Mouse (Mus musculus) T-helper 17 cell (primary cell): ENCODE measurements at regions not wholly inside any gene's neighbourhood (a gene's known extent, or its start where the extent isn't known, plus 50 kb on each side); places are given as distances from the start of the nearest gene placed in this dataset.

Experiments
- in situ Hi-C, 2 experiments: fragments of 300-600 bp; cut with MboI, MseI; formaldehyde crosslinking; loops; 1 replicate in 1 of 2; 2 replicates in 1 of 2; pipeline ENCODE4 v1.15.1; 2025; ENCODE audit warnings: high pct_unique_total_duplicates in 2 of 2

DNA sequence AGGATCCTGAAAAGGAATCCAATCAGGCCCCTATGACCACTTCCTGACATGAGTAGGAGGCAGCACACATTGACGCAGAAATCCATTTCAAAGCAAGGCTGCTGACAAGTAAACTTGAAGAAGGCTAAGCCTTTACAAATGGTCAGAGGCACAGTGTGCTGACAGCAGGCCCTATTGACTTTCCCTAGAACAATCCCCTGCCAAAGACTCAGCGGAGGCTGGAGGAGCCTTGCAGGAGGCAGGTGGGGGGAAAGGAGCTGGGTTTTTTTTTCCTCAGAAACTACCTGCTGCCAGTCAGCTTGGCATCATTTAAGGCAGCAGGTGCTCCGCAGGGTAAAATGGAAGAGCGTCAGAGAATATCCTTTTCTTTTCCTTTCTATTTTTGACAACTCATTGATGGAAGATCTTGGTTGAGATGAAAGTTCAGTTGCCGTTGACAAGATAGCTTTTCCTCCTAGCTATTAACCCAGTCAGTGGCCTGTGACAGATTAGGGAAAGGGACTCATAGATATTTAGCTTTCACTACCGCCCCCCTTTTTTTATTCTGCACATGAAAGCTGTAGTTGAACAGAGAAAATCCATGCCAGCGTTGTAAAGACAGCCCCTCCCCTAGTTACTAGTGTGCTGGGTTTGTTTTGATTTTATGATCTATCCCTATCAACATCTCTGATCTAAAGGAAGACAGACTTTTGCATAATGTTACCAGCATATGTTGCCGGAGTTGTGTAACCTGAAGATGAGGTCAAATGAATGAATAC lies 210.6 kb downstream of the Csnka2ip start:
- in situ Hi-C loops: no loop called here

DNA sequence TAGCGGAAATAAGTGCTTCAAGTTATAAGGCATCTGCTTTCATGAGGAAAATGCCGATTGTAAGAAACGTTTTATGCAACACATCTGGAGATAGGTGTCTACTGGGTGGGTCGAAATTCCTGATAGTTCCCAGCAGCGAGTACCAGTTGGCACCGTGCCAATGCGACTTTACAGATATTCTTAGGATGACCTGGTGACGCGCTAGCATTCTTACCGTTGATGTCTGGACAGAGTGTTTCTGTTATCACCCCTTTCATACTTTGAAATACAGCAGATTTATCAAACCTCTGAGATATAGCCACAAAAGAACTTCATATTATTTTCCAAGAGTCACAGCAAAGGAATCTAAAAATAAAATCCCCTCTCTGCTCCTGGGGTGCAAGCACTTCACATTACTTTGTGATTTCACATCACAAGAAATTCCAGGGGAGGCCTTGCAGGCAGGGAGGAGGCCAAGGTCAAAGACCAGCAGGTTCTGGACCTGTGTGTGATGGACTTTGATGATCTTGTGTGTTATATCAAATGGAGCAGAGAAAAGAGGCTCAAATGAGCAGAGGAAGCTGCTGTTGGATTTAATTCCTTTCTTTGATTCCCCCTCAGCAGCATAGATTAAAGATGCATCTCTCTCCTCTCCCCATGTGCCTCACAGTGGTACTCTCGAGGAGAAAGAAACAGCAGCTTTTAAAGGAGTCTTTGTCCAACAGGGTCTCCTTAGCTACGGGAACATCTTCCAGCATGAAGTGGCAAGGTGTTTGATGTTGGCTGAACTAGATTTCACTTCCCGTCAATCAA lies 233.4 kb downstream of the Csnka2ip start:
- in situ Hi-C loops: no loop called here

DNA sequence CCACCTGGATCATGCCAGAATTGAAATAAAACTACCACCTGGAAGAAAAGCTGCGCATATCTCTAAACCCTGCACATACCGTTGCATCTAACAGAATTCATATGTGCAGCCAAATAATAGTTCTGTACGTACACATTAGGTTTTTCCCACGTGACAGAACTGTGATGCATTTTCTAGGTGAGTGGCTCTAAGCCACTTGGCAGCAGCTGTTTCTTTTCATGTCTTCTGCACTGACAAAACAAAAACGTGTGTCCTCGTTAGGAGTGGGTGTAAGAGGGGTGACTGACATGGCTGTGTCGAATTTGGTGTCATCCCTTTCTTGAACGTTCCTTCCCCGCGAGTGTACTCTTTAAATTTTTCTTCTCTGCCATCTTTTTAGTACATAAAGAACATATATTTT lies 254.3 kb downstream of the Csnka2ip start:
- in situ Hi-C loops: loop anchor here in 1 of 2 experiments (10.0 kb wide), 1 partner anchor 977 kb away; no protein-coding TSS in a partner anchor

DNA sequence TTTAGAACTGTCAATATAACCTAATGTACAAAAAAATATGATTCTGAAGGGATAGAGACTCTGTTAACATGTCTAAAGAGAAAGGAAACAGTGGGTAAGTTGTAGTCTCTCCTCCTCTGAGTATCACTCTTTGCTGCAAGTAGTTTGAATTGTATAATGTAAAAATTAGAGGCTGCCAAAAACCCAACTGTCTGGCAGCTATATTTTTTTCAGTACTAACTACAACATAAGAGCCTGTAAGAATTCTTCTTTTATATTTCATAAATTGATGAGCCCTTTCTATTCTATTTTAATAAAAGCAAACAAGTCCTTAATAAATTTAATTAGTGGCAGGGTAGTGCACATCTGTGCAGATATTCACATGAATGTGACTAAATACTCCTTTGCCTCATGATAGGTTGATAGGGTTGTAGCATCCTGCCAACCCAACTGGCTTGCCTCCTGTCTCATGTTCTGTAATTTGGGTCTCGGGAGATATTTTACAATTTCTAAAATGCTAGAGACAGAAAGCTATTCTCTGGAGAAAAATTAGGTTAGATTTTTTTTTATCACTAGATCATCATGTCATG lies 269.2 kb downstream of the Csnka2ip start:
- in situ Hi-C loops: no loop called here

DNA sequence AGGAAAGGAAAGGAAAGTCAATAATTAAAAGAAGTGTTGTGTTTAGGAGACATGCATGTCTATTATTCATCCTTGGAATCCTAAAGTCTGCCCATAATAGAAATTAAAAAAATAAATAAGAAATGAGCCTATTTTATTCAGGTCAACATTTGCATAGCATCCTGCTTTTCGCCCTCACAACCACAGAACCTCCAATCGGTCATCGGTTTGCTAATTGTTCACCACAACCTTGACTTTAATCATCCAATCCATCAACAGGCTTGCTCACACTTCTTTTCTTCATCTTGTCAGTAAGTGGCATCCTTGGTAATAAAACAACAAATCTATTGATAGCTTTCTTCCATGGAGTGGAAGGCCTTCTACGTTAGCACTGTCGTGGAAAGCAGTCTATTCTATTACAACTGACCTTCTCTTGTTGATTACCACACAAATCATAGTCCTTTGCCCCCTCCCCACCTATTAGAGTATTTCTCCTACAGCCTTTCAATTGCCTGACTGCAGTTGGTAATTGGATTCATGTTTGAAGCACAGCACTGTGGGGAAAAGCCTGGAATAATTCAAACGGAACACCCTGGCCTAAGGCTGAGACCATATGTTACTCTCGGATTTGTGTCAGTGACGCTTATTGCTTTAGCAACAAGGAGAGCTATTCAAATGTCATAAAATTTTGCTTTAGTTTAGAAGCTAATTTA lies 269.9 kb downstream of the Csnka2ip start:
- in situ Hi-C loops: no loop called here

DNA sequence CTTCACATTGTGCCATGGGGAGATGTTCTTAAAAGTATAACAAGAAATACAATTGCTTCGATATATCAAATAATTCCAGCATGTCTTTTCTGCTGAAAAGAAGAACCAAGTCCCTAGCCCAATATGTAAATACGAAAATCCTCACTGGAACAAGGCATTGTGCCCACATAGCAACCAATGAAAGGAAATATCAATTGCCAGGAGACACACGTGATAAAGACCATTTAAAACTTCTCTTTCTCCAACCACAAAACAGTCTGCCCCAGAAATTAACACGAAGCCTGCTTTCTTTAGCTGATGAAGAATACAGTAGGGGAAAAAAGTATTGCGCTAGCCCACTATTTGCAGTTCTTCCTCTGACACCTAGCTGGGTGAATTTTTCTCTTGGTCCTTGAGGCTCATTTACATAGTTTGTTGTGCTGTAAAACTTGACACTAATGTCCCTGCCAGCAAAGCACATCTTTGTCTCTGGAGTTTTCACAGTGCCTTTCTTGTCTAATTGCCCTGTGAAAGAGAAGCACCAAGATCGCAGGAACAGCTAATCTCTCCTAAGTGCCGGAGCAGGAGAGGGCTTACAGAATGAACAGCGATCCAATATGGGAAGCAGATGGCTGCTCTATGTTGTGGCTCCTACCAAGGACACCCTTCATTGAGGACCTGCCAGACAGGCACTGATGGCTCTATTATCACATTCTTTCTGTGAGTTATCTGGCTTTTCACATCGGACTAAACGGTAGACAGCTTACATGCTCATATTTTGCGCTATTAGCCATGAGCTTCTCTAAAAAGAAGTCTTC lies 272.7 kb downstream of the Csnka2ip start:
- in situ Hi-C loops: no loop called here

DNA sequence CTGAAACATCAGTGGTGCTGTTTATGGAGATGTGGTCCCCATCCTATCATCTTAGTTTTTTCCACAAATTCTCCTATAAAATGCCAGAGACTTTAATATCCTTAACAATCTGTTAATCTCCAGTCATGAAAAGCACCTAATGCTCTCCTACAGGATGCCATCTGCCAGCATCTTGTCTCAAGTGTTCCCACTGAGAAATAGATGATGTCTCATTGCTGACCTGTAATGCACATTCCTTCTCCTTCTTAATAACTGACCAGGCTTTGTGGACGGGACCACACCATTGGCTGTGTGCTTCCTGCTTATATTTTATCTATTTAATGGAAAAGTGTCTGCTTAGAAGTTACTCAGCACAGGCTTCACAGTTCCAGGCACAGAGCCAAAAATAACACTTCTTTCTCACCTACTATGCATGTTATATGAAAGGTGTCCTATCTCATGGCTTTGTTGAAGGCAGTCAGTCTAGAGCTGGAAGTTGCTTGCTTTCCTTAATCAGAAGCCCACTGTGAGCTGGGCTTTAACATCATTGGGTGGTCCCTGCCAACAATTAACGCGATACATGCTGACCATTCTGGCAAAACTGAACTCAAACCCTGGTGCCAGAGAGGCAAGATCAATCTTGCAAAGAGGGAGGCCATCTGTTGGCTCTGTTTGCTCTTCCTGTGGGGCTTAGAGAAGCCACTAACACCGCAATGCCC lies 283.3 kb downstream of the Csnka2ip start:
- in situ Hi-C loops: no loop called here

DNA sequence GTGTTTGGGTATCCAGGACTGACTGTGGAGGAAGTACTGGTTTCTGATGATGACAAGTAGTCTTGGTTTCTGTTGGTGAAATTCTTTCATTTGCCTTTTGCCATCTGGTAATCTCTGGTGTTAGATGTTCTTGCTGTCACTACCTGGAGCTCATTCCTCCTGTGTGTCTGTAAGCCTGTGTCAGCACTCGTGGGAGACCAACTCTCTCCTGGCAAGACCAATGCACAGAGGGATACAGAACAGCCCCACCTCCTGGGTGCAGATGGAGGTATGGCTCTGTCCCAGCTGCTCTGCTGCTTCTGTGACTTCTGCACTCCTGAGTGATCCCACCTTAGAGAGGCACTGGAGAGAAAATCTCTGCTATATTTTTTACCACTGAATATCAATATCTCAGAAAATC lies 285.4 kb downstream of the Csnka2ip start:
- in situ Hi-C loops: no loop called here

DNA sequence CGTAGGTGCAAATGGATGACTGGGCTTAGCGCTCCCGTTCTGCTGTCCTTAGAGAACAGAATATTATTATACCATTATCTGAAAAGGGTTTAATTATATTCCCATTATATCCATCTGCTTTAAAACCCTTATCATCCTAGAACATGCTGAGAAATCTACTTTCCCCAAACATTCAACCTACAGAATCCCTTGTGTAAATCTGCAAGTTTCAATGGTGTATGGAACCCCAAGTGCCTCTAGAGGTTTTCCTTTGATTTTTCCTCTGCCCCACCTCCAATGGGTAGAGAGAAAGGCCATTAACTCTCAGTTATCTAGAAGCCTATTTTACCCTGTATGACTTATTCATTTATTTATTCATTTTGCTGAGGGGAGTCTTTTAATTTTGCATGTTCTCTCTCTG lies 308.7 kb downstream of the Csnka2ip start:
- in situ Hi-C loops: no loop called here

DNA sequence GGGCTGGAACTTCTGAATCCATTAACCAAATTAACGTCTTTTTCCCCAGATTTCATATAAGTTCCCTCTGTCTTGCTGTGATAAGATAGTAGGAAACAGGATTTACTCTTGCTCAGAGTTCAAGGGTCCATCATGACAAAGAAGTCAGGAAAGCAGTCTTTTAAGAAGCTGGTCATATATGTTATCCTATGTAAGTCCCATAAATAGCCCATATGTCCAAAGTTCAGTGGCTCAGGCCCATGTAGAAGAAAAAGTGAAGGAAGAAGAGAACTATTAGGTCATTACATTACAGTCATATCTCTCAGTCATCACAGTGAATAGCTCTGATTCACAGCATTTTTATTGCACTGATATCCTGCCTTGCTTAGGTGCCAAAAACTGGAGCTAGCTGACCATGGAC lies 316.9 kb downstream of the Csnka2ip start:
- in situ Hi-C loops: no loop called here

DNA sequence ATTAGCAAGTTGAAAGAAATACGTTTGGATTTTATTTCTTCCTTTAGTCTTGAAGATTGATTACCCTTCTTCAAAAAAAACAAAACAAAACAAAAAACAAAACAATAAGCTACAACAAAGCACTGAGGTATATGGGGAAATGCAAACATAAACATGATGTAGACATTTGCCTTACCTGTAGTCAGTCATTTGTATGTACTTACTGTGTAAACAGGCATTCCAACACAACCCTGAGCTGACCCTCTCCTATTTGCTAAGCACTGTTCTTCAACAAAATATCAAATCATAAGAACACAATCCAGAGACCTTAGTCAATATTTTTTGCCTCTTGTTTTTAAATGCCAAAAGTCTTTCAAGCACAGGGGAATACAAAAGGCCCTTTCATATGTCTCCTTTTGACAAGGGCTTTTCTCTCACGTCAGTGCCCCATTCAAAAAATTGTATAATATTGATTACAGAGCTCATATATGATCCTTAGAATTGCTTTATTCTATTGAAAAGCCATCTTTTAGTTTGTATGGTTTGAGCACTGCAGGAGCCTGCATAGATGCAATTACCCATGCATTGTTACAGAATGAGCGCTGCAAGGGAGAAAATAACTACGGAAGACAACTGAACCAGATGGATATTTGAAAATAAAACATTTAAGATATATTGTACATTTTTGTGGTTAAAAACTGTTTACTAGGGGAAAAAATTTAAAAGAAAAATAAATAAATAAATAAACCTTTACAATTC lies 326.2 kb downstream of the Csnka2ip start:
- in situ Hi-C loops: no loop called here

DNA sequence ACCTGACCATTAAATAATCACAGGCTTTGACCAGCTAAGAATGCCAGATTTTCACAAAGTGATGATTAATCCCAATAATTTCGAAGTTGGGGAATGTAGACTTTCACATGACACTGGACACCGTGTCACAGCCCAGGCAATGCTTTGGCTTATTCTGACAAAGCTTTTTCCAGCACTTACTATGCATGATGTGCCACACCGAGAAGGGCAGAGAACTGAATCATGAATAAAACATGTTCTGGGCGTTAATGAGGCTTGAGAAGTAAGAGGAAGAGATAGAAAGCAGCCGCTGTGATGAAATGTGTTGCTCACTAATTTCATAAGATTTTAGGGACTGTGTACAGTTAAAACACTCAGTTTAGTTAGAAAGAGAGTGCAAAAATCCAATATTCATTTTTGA lies 326.8 kb downstream of the Csnka2ip start:
- in situ Hi-C loops: no loop called here

DNA sequence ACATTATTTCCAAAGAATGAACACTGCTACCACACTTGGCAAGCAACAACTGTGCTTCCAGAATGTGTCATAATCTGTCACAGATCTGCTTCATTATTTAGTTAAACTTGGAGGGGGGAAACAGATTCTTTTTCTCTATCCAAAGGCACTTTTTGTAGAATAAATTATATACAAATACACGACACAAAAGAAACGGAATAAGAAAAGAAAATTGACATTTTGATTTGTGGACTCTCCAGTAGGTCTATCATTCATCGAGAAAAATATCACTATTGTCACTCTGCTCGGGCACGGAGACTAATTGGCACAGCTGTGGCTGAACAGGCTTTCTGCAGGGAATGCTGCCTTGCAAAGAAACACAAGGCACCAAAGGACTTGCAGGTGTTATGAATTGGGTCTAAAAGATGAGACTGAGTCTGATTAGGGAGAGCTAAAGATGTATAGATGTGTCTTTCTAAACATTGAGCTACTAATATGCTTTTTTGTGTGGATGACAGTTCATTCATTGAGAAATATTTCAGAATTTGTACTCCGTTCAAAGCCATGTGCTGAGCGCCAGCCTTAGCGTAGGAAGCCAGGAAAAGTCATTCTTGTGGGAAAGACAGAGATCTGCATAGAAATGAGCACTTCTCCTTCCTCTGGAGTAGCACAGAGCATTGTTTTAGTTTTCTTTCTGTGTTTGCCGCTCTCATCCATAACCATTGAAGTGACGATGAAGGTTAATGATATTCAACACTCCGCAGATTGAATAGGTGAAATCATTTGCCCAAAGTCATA lies 337.1 kb downstream of the Csnka2ip start:
- in situ Hi-C loops: no loop called here

DNA sequence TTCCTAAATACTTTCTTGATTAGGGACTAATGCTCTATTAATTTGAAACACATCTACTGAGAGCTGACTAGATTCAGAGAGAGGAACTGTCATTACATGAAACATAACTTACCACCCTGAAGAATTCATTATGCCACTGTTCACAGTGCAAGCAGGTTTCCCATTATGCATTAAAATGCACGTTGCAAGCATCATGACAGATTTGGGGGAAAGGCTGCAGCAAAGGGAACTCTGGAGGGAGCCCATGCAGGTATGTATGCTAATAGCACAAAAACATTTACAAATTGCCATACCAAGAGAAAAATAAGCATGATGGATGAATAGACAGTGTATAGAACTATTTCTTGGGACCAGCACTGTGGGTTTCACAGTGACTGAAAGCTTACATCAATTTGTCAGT lies 351.1 kb downstream of the Csnka2ip start:
- in situ Hi-C loops: no loop called here

DNA sequence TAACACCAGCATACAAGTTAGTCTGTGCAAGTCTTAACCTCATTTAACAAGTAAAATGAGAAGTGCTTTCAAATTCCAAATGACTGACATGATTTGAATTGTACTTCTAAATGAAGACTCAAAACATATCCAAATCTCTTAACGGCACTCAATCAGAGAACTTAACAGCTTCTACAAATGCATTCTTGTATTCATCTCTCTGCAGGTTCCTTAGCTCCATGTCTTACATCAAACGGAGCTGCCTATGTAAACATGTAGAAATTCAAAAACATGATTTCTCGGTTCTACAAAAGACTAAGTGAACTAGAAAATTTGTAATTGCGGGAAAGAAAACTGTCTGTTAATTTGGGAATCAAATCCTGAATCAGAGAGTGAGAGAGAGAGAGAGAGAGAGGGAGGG lies 353.5 kb downstream of the Csnka2ip start:
- in situ Hi-C loops: loop anchor here in 1 of 2 experiments (25.0 kb wide), 1 partner anchor 1189 kb away; no protein-coding TSS in a partner anchor

DNA sequence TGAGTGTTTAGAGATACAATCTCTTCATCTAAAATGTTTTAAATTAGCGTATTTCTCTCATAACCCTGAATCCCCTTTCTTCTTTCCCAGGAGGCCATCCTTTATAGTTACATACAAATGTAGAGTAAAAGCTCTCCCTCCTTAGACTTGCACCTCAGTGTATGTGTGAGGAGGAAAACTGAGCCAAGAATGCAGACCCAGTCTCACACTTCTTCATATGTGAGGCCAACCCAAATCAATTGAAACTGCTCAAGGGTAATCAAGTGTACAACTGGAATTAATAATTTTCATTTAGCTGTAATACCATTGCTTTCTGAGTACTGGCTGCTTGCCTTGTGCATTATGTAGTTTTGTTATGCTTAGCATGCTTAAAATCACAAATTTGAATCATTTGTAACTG lies 356.3 kb downstream of the Csnka2ip start:
- in situ Hi-C loops: loop anchor here in 1 of 2 experiments (25.0 kb wide), 1 partner anchor 1191 kb away; no protein-coding TSS in a partner anchor

DNA sequence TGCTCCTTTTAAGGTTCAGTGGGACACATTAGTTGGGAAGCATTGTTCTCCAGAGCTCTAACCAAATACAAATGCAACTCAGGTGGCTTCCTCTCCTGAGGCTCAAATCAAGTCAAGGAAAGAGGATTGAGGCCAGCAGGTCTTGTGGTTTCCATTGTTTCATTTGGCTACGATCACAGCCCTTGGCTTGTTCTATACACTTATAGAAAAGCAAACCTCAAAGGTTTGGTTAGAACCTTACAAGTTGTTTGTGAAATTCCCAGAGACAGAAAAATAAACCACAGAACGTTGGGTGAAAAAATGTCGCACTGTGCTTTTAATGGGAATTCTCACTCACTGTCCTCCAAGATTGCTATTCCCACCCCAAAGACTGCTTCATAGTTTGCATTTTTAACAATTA lies 360.4 kb upstream of the Epha3 start:
- in situ Hi-C loops: no loop called here

DNA sequence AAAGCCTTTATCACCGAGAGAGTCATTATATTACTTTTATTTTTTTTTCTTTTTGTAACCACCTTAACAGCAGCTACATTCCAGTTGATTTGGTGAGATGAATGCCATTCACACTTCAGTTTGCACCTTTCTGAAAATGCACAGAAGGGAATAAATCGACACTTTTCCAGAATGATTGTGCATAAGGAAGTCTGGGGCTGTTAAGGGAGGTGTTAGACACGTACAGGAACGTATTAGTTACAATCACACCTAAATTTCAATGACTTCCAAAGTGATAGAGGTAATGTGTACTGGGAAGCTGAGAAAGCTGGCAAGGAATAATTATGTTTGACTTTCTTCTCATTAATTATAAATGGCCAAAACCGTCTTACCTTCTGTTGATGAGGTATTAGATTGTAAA lies 352.7 kb upstream of the Epha3 start:
- in situ Hi-C loops: no loop called here

DNA sequence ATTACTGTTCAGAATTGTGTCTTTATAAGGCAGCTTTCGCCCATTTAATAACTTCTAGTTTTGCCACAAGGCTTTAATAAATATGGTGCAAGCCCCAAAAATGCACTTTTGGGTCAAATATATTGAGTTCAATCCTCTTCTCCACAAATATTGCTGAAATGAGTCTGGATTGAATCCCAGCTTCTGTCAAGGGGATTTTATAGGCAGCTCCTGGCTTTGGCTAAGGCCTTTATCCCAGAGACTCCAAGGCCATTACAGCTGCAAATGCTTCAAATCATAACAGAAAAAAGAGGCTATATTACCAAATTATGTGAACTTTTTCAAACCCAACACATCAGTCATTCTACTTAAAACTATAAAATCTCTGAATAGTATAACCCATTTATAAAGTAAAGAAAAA lies 347.9 kb upstream of the Epha3 start:
- in situ Hi-C loops: no loop called here
